Mouse (Mus musculus): ENCODE data around the gene Tssc4.

Gene Tssc4

DNA sequence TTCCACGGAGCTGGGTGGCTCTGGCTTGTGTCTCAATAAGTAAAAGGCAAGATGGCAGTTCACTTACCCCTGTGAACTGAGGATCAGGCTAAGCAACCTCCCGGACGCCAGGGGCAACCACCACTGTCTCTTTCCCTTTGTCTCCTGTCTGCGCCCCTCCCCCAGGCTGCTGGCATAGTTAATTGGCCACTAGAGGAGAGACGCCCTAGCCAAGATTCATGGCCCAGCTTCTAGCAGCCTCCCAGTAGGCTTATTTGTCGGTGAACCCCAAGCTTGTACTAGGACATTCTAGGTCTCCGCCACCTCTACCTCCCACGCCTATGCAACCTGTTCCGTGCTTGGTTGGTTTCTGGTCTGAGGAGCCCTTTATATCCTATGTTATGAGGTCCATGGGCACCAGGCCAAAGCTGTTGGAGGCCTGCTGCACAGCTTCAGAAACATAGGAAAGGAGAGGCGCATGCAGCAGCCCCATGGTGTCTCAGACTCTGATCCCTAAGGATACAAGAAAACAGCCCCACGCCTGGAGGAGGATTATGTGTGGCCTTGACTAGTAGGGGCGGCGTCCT, 650 bp upstream of the Tssc4 start:
- peak in 1 of 2 experiments; percentile 45 for DNase-seq (ENCODE audit: low spot score in 2 of 2)

DNA sequence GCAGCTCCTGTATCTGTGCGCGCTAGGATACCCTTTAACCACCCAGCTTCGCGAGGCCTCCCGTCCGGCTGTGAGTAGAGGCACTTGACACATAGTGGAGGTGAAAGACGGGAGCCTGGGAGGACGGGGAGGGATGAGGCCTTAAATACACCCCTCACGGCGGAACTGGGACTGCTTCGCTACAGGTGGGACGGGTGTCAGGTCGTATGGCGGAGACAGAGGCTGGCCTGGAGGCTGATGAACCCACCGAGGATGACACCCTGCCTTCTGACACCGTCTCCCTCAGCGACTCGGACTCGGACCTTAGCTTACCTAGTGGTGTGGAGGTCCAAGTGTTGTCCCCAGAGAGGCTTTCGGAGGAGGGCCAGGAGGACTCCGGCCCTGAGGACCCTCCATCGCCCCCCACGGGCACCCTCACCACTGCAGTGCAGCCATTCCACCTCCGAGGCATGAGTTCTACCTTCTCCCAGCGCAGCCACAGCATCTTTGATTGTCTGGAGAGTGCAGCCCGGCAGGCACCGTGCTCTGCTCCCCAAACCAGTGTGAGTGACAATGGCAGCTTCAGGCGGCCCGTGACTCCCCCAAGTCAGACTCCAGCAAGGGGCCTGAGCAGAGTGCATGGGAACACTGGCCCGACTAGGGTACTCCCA, 827 bp downstream of the Tssc4 start:
- DNase-seq (ENCODE audit: low spot score in 2 of 2): peak in 1 of 2 experiments; percentile 25

DNA sequence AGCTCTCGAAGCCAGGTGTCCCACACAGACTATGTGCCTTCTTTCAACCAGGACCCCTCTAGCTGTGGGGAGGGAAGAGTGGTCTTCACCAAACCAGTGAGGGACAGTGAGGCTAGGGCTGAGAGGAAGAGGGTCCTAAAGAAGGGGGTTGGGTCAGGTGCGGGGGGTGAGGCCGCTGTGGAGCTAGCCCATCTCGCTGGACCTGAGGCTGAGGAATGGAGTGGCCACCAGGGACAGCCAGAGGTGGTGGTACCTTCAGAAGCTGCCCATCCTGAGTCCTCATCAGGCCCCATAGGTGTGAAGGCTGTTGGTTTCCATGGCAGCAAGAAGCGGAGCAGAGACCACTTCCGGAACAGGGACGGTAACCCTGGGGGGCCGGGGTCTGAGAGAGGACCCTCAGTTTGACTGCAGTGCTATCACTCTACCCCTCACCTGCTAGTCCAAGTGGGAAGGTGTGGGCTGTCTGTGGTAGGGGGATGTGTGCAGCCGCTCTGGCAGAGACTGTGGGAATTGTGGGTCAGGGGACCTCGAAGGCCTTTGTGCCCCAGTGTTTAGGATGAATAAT, 1.5 kb downstream of the Tssc4 start:
- DNase-seq (ENCODE audit: low spot score in 2 of 2): no peak

DNA sequence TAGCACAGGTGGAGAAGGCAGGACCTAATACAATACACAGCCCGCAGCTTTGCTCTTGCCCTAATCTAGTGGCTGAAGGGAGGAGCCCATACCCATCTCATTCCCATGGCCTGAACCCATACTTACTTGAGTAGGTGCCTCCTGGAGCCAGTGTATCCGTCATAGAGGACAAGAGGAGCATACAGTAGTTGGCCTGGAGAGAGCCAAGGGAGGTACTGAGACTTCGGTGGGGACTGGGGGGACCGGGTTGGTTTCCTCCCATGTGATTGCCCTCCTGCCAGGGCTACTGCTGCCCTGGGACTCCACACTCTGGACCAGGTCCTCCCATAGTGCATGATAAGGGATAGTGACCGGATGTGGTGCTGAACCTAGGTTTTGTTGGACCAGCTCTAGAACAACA, 3.6 kb downstream of the Tssc4 start:
- no peak for DNase-seq (ENCODE audit: low spot score in 2 of 2)

DNA sequence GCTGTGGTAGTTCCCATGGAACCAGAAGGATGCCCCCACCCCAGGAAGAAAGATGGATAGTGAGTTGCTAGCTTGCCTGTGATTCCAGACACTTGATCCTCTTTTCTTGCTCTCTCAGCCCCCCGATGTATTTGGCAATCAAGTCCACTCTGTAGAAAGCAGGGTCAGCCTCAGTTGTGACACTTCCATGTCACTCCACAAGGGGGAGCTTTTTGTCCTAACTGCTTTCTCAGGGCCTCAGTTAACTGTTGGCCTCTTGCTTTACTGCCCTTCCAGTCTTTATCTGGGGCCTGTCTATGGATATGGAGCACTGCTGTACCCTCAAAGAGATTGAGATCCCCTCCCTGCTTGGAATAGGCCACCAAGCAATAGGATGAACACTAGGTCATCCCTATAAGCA, 4.0 kb downstream of the Tssc4 start:
- DNase-seq (ENCODE audit: low spot score in 2 of 2): peak in 1 of 2 experiments; percentile 46

DNA sequence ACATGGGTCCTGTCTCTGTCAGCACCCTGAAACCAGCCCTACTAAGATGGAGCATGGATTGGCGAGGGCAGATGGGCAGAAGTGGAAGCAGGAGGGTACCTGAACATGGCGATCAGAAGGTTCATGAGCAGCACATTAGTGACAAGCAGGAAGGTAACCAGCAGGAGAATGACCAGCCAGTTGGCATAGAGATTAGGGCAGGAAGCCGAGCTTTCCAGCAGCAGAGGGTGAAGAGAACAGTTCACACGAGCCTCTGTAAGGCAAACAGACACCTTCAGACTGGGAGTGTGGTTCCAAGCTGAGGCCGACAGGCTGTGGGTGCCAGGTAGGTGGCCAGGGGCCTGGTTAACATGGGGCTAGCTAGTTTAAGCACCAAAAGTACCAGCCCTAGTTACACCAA, 6.3 kb downstream of the Tssc4 start:
- no peak for DNase-seq (ENCODE audit: low spot score in 2 of 2)

DNA sequence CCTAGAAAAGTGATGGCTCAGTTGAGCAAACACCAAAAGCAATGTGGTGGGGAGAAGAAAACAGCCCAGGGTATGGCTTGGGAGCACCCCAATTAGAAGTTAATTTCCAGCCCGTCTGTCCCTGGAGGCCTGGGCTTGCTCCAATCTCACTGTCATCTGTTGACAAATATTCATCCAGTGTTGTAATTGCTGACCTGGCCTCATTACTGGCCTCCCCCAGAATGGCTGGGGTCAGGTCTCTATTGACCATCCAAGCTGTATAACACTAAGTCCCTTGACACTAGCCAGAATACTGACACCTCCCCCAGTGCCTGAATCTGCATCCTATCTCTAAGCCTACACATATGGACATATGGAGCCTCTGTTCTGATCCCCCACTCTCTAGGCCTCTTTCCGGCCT, 8.3 kb downstream of the Tssc4 start:
- DNase-seq (ENCODE audit: low spot score in 2 of 2): no peak

DNA sequence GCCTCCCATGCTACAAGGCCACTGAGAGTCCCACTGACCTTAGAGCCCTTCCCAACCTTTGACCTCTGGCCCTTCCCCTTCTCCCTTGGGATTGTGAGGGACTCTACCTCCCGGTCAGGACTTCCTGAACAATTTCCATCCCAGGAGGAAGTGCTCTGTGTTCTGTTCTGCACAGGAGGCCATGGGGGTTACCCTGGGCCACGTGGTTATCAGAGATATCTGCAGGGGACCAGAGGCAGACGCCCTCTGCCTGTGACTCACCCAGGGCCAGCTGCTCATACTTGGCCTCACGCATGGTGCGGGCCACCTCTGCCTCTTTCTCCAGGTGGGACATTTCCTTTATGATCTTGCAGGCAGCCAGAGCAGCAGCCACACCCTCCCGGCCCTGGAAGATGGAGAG, 13.0 kb downstream of the Tssc4 start:
- no peak for DNase-seq (ENCODE audit: low spot score in 2 of 2)

DNA sequence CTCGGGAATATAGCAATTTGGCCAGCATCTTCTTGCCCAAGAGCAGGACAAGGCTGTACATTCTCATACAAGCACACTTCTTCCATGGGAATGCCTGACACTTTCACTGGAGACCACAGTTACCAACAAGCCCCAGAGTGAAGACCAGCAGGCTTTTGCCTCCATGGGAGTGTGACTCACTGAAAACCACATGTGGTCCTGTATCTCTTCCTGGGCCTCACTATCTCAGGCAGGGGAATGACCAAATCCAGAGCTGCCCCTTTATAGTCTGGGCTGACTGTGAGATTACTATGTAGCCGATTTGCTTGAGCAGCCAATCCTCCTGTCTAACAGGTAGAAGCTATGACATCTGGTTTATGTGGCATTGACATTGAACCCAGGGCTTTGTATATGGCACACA, 14.7 kb downstream of the Tssc4 start:
- DNase-seq (ENCODE audit: low spot score in 2 of 2): no peak

DNA sequence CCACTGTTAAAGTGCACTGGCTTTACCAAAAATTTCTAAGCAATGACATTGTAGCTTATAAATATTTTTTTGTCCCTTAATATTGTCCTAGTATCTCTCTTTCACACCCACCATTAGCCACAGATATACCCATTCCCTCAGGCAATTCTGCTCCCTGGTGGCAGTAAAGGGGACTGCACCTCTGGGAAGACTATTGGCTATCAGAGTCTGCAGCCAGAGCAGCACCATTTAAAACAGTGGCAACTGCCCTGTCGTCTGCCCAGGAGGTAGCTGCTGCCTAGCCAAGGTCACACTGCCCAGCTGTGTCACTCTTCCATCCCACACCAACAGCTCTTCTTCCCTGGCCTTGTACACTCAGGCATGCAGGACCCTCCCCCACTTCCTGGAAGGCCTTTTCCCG, 17.3 kb downstream of the Tssc4 start:
- peak; percentile 26 to 70 for DNase-seq (ENCODE audit: low spot score in 2 of 2)

DNA sequence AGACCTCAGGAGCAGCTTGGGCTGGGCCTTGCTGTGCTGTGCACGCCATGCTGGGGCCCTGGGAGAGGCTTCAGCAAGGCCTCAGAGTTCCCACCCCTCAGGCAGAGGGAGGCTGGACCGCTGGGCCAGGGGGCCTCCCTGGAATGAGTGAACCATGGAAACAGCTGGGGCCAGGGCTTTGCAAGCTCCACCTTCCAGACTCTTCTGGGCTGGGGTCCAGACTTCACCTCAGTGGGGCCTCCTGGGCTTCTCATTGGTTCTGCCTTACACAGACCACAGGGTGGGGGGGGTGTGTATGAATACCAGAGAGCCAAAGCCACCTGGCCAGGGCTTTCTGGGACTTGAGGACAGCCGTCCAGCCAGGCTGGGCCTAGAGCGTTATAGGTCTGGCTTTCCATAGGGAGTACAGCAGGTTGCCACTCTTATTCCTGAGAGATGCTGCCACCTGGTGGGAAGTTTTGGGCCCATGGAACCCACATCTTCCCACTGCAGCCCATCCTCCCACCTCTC, 18.1 kb downstream of the Tssc4 start:
- DNase-seq (ENCODE audit: low spot score in 2 of 2): no peak

DNA sequence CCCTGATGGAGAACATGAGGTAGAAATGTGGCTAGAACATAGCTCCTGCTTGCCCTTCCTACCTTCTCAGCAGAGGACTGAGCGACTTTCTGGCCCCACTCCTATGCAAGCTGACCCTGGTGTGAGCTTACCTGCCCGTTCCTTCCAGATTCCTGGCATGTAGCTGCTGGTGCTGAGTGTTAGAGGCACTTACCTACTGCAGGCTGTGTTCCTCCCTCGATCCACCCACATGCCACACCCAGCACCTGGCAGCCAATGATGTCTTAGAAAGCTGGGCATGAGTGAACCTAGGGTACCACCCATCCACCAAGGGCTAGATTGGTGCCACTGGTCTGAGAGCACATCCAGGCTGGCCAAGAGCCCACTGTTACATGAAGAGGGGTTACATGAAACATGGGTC, 24.8 kb downstream of the Tssc4 start:
- DNase-seq (ENCODE audit: low spot score in 2 of 2): no peak

DNA sequence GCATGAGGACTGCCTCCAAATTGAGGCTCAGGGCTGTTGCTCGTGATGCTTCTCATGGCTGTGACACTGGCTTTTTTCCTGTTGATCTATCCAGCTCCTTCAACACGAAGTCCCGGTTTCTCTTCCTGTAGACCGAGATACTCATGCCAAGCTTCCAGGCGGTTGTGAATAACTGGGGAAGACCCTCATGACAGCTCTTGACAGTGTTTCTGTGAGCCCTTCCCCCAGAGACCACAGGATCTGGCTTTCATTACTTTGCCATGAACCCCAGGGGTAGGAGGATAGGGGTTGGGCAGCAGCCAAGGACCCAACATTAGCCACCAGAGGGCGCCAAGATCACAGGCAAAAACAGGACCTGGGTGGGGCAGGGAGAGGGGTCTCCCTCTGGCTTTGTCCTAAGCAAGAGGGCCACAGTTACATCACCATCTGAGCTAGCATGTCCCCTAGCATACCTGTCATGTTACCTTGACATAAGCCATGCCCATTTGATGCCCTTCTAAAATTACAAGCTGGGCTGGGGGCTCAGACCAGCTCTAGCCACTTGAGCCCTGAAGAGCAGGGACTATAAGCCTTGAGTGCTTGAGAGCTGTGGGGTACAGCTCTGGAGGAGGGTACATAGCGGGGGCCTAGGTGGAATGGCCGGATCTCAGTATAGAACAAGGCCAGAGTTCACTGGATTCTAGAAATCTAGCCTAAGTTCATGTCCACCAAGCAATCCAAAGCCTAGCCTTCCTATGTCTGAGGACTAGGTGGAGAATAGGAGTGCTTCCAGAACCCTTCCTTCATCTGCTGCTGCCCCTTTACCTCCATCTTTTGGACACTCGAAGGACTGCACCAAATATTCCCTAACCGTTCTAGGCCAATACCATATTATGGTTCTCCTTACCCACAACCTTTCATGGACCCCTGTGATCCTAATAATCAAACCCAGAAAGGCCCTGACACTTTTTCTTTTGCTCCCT, 25.8 kb downstream of the Tssc4 start, which contains the start of gene Trpm5:
Gene Trpm5, minus strand, starts transcription at position 51 of the 962 bp plus-strand sequence.
- peak; percentile 24 to 68 for DNase-seq (ENCODE audit: low spot score in 2 of 2)

DNA sequence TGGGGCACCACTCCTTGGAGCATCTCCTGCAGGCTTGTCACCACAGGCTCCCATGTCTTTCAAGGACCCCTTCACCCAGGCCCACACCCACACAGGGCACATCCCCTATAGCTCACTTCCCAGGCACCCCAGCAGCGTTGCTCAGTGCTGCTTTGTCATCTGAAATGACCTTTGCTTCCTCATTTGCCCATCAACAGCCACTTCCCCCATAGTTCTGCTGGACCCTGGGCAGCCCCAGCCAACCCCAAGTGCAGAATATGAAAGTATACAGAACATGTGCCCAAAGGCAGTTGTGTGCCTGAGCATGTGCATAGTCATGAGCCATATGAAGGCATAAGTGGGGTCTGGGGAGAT, 26.5 kb downstream of the Tssc4 start:
- no peak for DNase-seq (ENCODE audit: low spot score in 2 of 2)

DNA sequence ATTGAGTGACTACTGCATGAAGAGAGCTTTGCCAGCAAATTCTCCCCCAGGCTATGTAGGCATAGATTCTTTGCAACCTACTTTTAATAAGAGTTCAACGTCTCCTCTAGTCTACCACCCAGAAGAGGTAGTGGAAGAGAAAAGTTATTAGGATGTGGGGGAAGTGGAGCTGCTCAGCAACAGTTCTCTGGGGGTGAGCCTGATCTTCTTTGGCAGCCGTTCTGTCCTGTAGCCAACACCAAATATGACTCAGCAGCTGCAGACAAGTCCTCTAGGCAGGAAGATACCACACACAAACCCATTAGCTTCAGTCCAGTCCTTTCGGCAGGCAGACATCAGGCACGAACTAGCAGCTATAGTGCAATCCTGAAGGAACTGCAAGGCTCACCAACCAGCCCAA, 31.7 kb downstream of the Tssc4 start:
- DNase-seq (ENCODE audit: low spot score in 2 of 2): no peak

DNA sequence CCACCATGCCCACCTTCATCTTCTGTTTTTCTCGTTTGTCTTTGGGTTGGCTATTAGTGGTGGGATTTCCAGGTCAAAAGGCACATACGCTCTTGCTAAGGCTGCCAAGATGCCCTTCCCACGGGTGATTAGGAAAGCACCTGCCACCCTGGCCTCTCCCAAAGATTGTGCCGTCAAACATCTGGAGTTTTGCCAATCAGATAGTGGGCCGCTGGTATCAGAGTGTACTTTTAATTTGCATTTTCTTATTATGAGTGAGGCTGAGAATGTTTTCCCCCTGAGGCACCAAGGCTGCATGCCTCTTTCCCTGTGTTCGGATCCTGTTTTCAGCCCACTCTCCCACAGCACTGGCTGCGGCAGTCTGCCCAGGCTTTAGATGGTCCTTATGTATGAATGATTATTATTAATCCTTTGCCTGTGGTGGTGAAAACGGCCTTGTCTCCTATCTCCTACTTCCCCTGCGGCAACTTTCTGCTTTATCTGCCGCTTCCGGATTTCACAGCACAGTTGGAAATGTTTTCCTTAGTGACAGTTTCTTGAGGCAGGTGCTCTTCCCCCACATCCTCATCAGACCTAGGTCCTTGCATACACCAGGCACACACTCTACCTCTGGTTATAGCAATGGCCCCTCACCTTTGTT, 36.3 kb downstream of the Tssc4 start:
- DNase-seq (ENCODE audit: low spot score in 2 of 2): no peak

DNA sequence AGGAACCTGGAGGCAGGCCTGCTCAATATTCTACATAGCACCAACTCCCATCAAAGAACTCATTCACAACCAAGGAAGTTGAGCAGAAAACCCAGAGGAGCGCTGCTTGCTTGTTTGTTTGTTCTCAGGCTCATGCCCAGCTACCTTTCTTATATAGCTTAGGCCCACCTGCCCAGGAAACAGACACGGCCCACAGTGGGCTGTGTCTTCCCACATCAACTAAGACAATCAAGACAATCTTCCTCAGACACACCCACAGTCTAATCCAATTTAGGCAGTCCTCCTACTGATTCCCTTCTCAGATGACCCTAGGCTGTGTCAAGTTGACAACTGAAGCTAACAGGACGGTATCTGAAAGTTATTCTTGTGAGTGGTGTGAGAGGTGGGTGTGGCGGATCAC, 37.0 kb downstream of the Tssc4 start, which contains the start of gene Kcnq1:
Gene Kcnq1, plus strand, starts transcription at position 301 of the 400 bp plus-strand sequence.
- DNase-seq (ENCODE audit: low spot score in 2 of 2): no peak

DNA sequence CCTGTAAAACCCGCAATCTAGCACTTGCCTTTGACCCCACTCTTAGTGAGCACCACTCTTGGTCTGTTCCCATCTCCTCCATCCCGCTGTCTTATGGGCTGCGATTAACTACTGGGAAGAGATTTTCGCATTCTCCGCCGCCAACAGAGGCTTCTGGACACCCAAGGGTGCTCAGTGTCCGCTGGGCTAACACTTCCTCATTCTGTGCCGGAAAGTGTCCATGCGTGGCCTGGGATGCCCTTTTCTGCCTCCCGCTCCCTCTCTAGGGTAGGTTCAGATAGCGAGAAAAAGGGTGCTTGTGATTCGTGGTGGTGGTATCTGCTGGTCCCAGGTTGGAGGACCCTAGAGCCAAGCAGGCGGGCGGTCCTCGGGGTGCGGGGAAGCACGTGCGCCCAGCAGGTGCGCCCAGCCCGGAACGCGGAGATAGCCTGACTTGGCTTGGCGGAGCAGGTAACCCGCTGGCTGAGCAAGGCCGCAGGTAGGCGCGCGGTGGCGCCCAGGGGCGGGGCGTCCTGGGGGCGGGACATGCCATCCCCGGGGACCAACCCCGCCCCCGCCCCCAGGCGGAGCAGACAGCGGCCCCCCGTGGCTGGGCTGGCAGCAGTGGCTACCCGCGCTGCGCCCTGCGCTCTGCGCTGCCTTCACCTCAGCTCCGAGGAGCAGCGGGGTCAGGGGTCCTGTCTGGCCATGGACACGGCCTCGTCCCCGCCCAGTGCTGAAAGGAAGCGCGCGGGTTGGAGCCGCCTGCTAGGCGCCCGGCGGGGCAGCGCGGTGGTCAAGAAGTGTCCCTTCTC, 37.8 kb downstream of the Tssc4 start:
- DNase-seq (ENCODE audit: low spot score in 2 of 2): peak; percentile 30 to 56

DNA sequence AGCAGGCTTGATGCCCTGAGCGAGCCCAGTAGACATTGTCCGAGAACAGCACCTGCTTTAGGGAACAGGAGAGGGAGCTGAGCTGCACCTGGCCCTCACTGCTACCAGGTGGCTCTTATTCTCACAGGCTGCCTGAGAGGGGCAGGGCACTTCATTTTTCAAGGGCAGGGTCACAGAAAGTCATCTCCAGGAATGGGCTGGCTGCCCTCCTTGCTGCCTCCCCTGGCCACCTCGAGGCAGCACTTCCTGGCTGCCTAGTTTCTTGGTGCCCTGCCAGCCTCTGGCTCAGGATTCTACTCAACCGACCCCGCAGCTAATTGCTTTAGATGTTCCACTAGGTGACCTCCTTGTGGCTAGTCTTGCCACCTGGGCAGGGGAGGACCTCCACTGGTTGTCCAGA, 39.2 kb downstream of the Tssc4 start:
- DNase-seq (ENCODE audit: low spot score in 2 of 2): no peak

DNA sequence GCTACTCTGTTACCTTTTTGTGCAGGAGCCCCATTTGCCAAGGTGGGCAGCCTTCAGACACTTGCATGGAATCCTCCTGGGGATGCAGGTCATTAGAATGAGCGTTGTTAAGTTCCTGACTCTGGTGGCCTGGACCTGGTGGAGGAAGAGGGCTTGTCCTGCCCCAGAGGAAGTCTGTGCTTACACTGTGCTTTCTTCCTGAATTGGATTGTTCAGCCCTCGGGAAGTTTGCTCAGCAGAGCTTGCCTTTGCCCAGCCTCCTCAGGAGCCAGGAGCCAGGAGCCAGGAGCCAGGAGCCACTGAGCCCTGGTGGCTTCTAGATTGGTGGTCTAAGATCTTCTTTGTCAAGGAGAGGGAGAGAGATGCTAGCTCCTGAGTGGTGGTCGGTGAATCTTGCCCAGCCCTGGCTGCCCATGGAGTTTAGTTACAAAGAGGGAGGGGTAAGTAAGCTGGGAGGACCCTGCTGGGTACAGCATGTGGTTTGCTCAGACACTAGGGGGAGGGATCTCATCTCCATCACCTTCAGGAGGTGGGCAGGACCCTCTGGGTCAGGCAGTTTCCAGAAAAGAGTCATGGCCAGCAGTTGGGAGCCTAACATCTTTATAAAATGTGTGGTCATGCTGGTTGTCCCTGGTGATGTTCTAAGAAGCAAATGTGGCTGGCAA, 40.1 kb downstream of the Tssc4 start:
- no peak for DNase-seq (ENCODE audit: low spot score in 2 of 2)
